Mouse (Mus musculus) kidney, embryonic 16.5 days (tissue): Measurements from ENCODE around the gene Meioc. TPM values are rescaled to one million over a fixed set of nuclear protein-coding genes. Genes with fewer than 3 reads are reported as not detected.
"Not testable (repeated sequence)": the region's sequence is repeated elsewhere in the genome, so short reads cannot be mapped to it uniquely, and the experiment has no call there.

ENCODE experiments used
- ATAC-seq: fragments of 200-750 bp; cut with Nextera tagmentation; 2 replicates; pipeline ENCODE4 v1.8.0; 2017; ENCODE audit warnings: moderate TSS enrichment; ENCODE audit not compliant: low FRiP score, low TSS enrichment
- H3K27ac ChIP-seq: fragments of 300-500 bp; sonication (generic); 2 replicates; pipeline ENCODE4 v1.5.1; 2014; ENCODE audit warnings: low read length
- H3K27me3 ChIP-seq: fragments of 300-500 bp; sonication (generic); 2 replicates; pipeline ENCODE4 v1.6.1; 2014; ENCODE audit warnings: low read length, control low read depth, mixed read lengths; ENCODE audit not compliant: insufficient read depth
- H3K36me3 ChIP-seq: fragments of 300-500 bp; sonication (generic); 2 replicates; pipeline ENCODE4 v1.6.1; 2014; ENCODE audit warnings: low read length, control low read depth, mixed read lengths; ENCODE audit not compliant: insufficient read depth
- H3K4me1 ChIP-seq: fragments of 300-500 bp; sonication (generic); 2 replicates; pipeline ENCODE4 v1.6.1; 2014; ENCODE audit warnings: low read length, control low read depth, mixed read lengths; ENCODE audit not compliant: insufficient read depth
- H3K4me2 ChIP-seq: fragments of 300-500 bp; sonication (generic); replicated peaks from 2 replicates; pipeline ENCODE4 v1.6.1; 2014; ENCODE audit warnings: low read depth, low read length
- H3K4me3 ChIP-seq: fragments of 300-500 bp; sonication (generic); 2 replicates; pipeline ENCODE4 v1.5.1; 2014; ENCODE audit warnings: mild to moderate bottlenecking, low read length
- H3K9ac ChIP-seq: fragments of 300-500 bp; sonication (generic); replicated peaks from 2 replicates; pipeline ENCODE4 v1.6.1; 2014; ENCODE audit warnings: low read length
- H3K9me3 ChIP-seq: fragments of 300-500 bp; sonication (generic); 2 replicates; pipeline ENCODE4 v1.6.1; 2016; ENCODE audit warnings: low read length, control low read depth
- WGBS: fragments of 180-500 bp; shearing (Covaris S2); extraction: QIAGEN DNeasy Blood & Tissue Kit; methylation state at CpG from one replicate; pipeline ENCODE4 v1.1.7; 2014; 5-methylcytosine and 5-hydroxymethylcytosine counted together
- polyA plus RNA-seq: library from polyadenylated mRNA; unstranded; fragments of >200 nt; fragmentation: Nextera tagmentation; extraction: Ambion mirVana; gene quantifications from 2 replicates; pipeline ENCODE4 v1.2.1, GENCODE M21; 2015

Meioc gene
- polyA plus RNA-seq, 1 experiment from 2014 or later, result 0.34 TPM

DNA sequence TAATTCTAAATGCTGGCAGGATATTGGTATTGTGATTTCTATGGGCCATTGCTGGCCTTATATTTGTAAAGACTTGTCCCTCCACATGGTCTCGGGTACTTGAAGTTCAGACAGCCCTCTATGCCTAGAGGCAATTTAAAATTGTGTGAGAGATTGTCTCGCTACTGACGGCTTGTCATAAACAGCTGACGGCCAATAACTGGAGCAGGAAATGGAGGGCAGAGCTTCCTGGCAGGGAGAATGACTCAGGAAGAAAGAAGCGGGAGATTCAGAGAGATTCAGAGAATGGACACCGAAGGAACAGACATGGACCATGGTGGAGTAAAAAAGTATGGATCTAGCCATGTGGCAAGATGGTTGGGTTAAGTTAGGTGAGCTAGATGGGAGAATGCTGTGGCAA lies 6.6 kb upstream of the Meioc start:
- ATAC-seq, result no peak
- no peak overlapping the region for H3K4me2 ChIP-seq
- no peak overlapping the region for H3K27ac ChIP-seq
- 51% methylated on average over 6 of the region's 6 CpGs for WGBS
- no peak overlapping the region for H3K9ac ChIP-seq
- no peaks in the 10 kb centered on the region for H3K27me3 ChIP-seq
- H3K4me3 ChIP-seq, result no peak overlapping the region
- H3K9me3 ChIP-seq, result no peaks in the 10 kb centered on the region
- H3K36me3 ChIP-seq, result no peaks in the 10 kb centered on the region
- H3K4me1 ChIP-seq, result no peaks in the 10 kb centered on the region

DNA sequence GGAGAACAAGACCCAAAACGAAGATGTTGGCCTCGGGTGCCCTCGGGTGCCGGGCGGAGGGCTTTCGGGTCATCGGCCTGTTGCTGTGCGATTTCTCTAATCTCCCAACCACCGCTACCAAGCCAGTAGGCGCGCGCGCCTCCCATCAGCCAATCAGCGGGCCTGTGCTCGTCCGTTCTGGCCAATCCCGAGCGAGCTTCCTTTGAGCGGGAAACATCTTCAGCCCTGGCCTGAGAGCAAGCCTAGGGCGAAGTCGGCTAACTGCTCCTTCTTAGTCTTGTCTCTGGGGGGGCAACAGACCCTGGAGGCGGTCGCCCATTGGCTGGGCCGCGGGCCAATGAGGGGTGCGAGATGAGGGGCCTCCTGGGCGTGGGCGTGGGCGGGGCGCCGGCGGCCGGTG lies 1.6 kb downstream of the Meioc start:
- ATAC-seq, result no peak
- Histone ChIP-seq H3K4me1 (no peaks in the 10 kb centered on the region), H3K9me3 (peaks cover 17% of the 10 kb centered on the region), H3K4me3 (peak overlapping the region; percentile 8; the same call in 1 of the 2 replicates), H3K27ac (no peak overlapping the region), H3K27me3 (peaks cover 15% of the 10 kb centered on the region), H3K36me3 (no peaks in the 10 kb centered on the region), H3K4me2 (no peak overlapping the region), H3K9ac (no peak overlapping the region)
- WGBS, result 50% methylated on average over 31 of the region's 33 CpGs

DNA sequence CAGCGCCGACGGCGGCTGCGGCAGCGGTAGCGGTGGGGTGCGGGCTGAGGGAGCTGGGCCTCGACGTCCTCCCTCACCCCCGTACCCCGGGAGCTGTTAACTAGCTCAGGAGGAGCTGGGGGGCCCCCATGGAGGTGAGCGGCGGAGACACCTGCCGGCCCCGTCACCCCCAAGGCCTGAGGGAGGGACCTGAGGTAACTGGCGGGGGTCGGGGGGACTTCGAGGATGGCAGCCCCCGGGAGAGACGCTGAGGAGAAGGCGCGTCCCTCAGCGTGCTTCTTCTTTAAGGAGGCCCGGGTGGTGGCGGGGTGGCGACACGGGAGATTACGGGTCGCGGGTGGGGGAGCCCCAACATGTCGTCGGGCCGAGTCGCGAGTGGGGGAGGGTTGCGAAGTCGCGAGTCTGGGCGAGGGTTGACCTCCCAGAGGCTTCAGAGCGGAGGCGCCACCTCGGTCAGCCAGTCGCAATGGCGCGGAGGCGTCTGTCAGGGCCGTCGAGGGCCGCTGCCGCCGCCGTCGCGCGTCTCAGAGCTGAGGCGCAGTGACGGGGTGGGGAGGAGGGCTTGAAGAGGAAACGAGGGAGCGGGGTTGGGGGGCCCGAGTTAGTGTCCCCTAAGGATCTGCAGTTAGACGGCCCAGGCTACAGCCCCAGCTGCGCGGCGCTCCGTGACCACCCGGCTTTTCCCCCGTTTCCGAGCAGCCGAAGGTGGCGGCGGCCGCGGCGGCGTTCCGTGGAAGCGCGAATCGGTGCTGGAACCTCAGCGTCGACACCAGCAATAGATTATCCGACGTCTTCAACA lies 2.3 kb downstream of the Meioc start:
- Histone ChIP-seq H3K9me3 (peaks cover 17% of the 10 kb centered on the region), H3K27ac (no peak overlapping the region), H3K36me3 (no peaks in the 10 kb centered on the region), H3K27me3 (peaks cover 15% of the 10 kb centered on the region), H3K9ac (no peak overlapping the region), H3K4me3 (peak overlapping the region; percentile 11; the same call in 1 of the 2 replicates), H3K4me1 (no peaks in the 10 kb centered on the region), H3K4me2 (no peak overlapping the region; the same call in 1 of the 2 replicates)
- no peak for ATAC-seq
- WGBS, result 44% methylated on average over 75 of the region's 84 CpGs

DNA sequence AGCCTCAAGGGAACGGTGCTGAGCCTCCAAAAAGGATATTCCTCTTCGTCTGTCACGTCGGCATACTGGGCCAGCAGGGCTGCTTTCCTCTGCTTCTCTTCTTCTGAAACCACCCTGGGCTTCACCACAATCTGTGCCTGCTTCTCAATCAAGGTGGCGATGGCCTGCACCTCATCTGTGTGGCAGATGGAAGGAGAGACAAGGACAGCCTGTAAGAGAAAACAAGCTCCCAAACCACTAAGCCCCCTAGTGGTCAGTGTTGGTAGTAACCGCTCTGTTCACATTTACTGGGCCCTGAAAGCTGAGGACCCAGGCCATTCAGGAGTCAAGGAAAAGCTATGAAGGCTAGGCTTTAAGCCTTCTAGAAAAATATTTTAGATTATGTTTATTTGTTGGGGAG lies 26.6 kb downstream of the Meioc start:
- no peak overlapping the region for H3K4me2 ChIP-seq
- no peak overlapping the region for H3K9ac ChIP-seq
- H3K4me1 ChIP-seq, result no peaks in the 10 kb centered on the region
- no peak overlapping the region for H3K4me3 ChIP-seq
- no peaks in the 10 kb centered on the region for H3K27me3 ChIP-seq
- H3K9me3 ChIP-seq, result no peaks in the 10 kb centered on the region
- WGBS, result 66% methylated on average over 6 of the region's 6 CpGs
- no peak for ATAC-seq
- H3K27ac ChIP-seq, result no peak overlapping the region
- H3K36me3 ChIP-seq, result peaks cover 30% of the 10 kb centered on the region

DNA sequence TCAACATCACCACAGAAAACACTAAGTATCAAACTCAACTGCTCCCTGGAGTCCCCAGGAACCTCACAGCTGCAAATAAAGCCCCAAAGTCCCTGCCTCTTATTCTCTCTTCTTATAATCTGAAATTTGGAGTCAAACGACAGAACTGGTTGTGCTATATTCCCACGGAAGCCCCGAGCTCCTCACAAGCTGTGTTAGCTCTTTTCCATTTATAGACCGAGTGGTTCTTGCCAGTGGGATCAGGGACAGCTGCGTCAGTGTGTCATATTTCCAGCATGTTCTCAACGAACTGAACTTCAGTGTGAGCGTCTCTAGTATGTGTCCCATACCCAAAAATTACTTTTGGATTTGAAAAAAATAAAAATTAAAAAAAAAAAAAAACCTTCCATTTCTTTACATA lies 31.8 kb downstream of the Meioc start:
- Histone ChIP-seq H3K27me3 (no peaks in the 10 kb centered on the region), H3K9ac (no peak overlapping the region)
- WGBS, result 90% methylated on average over 7 of the region's 7 CpGs

DNA sequence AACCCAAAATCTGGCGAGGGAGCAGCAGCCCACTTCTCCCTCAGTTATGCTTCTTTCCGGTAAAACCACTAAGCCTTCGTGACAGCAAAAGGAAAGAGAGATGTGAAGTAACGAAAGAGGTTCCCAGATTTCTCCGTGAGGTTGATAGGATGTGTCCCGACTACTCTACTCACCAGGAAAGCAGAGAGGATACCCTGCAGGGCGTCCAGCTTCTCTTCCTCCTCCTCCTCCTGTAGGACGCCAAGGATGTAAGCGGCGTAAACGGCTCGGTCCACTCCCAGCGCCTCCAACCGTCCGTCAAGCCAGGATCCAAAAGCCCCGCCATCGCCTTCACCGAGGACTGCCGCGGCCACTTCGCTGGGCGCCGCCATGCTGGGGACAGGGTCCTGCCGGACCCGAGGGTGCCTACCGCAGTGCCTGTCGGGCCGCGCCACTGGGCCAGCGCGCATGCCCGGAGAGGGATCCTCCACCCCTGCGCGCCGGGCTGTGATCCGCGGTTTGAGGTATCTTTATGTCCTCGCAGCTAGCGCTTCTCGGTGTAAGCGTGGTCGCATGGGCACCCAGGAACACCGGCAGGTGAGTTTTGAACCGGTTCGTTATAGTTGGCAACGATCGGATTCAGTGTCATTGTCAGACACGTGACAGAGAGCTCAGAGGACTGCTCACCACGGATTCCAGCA lies 34.0 kb downstream of the Meioc start, which contains the start of gene Ccdc43:
Ccdc43 (minus strand) TSS at position 445 of the 680 bp plus-strand sequence.
- Histone ChIP-seq H3K36me3 (peaks cover 4% of the 10 kb centered on the region; the same call in 1 of the 2 replicates), H3K4me1 (peaks cover 9% of the 10 kb centered on the region; the same call in 1 of the 2 replicates), H3K27me3 (no peaks in the 10 kb centered on the region), H3K9me3 (no peaks in the 10 kb centered on the region), H3K27ac (peak within 1 kb of the TSS; percentile 61), H3K9ac (peak within 1 kb of the TSS; percentile 87), H3K4me2 (peak within 1 kb of the TSS; percentile 84), H3K4me3 (peak within 1 kb of the TSS; percentile 90)
- under 1% methylated on average over 49 of the region's 49 CpGs for WGBS
- peak; percentile 98 for ATAC-seq

More for the DNA sequence above, 31.8 kb downstream of the Meioc start:
- Histone ChIP-seq H3K36me3 (peaks cover 4% of the 10 kb centered on the region; the same call in 1 of the 2 replicates), H3K4me3 (no peak overlapping the region), H3K4me2 (no peak overlapping the region), H3K9me3 (no peaks in the 10 kb centered on the region), H3K4me1 (peaks cover 9% of the 10 kb centered on the region; the same call in 1 of the 2 replicates), H3K27ac (no peak overlapping the region)
- ATAC-seq, result no peak

DNA sequence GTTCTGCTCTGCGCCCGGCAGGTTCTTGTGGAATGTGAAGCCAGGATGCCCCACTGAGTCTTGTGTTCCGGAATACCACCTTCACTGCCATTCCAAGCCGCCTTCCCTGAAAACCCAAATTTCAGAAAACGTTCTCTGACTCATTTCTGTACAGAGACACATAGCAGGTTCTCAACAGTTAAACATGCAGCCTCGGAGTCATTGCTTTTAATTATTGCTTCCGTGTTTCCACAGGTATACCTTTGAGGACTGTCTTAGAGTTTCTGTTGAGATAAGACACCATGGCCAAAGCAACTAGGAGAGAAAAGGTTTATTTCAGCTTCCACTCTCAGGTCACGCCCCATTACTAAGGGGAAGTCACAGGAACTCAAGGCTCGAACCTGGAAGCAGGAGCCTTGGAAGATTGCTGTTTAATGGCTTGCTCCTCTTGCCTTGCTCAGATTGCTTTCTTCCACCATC lies 34.5 kb downstream of the Meioc start:
- Histone ChIP-seq H3K4me2 (peak overlapping the region; percentile 84), H3K27ac (peak overlapping the region; percentile 61; the same call in 1 of the 2 replicates), H3K9me3 (no peaks in the 10 kb centered on the region), H3K4me3 (peak overlapping the region; percentile 90), H3K36me3 (peaks cover 4% of the 10 kb centered on the region; the same call in 1 of the 2 replicates), H3K27me3 (no peaks in the 10 kb centered on the region), H3K4me1 (peaks cover 9% of the 10 kb centered on the region; the same call in 1 of the 2 replicates), H3K9ac (peak overlapping the region; percentile 87)
- no peak for ATAC-seq
- 11% methylated on average over 9 of the region's 9 CpGs for WGBS

DNA sequence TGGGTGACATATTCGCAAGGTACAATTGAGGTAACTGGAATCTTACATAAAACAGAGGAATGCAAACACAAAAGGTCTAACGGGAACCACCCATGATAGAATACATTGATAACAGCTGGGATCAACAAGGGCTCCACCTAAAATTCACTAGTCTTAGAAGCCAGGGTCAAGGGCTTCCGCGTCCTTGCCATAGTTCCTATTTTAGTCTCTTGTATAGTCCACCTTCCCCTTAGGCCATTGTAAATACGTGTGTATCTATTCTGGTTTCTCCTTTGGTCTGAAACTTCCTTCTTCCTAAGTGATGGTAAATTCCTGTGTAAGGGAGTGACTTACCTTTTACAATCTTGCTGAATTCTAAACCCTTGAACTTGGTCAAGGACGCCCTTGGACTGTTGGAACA lies 38.7 kb downstream of the Meioc start:
- H3K9ac ChIP-seq, H3K9me3 ChIP-seq, H3K4me3 ChIP-seq, H3K27ac ChIP-seq, H3K36me3 ChIP-seq, H3K4me1 ChIP-seq, H3K4me2 ChIP-seq, ATAC-seq, H3K27me3 ChIP-seq: not testable (repeated sequence)
- 94% methylated on average over 6 of the region's 6 CpGs for WGBS

DNA sequence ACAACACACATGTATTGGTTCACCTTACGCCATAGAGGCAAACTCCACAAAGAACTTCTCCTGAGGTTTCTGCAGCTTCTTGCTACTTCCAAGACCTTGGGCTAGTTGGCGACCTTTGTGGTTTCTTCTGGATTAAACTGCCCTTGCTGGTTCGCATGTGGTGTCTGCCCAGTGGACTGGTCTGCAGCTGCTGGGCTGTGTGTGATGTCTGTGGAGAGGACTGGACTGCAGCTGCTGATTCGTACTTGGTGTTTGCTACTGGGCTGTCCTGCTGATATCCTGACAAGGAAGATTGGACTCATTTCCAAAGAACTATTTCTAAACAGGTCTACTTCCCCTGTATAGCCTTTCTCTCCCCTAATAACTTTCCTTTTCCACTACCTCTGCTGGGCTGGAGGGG lies 48.9 kb downstream of the Meioc start:
- Histone ChIP-seq H3K4me2 (no peak overlapping the region), H3K9ac (no peak overlapping the region), H3K4me3 (no peak overlapping the region), H3K4me1 (no peaks in the 10 kb centered on the region), H3K27ac (no peak overlapping the region), H3K27me3 (no peaks in the 10 kb centered on the region), H3K36me3 (no peaks in the 10 kb centered on the region), H3K9me3 (peaks cover 6% of the 10 kb centered on the region; the same call in 1 of the 2 replicates)
- ATAC-seq, result no peak
- 90% methylated on average over 4 of the region's 4 CpGs for WGBS
